Mouse (Mus musculus) lung, postnatal 0 days (tissue): ENCODE data around the gene Recql5.

Experiments used
- CTCF ChIP-seq: IDR thresholded peaks from 2 replicates; pipeline ENCODE4 v1.5.1; 2016; ENCODE audit warnings: antibody characterized with exemption, mild to moderate bottlenecking
- EP300 ChIP-seq: IDR thresholded peaks from 2 replicates; pipeline ENCODE4 v1.6.1; 2016; ENCODE audit warnings: antibody characterized with exemption, mild to moderate bottlenecking, control low read depth

DNA sequence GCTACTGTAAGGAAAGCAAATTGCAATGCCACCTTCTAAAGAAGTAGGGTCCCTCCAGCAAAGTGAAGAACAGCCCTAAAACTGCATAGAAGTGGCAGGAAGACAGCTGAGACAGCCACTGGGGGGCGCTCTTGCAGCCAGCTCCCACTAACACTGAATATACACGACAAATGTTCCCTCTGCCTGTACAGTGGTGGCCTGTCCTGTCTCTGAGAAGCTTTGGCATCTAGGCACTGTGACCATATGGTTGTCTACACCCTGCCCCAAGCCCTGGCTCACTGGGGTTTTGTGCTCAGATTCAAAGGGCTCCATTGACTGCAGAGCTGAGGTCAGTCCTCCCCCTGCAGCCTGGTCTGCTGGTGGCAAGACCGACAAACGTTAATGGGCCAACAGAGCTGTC lies 34.4 kb downstream of the Recql5 start:
- TF ChIP-seq CTCF (peak; percentile 78), EP300 (no peak)
